ENCODE assay signal across 17 mouse cellular contexts in the genomic region with DNA sequence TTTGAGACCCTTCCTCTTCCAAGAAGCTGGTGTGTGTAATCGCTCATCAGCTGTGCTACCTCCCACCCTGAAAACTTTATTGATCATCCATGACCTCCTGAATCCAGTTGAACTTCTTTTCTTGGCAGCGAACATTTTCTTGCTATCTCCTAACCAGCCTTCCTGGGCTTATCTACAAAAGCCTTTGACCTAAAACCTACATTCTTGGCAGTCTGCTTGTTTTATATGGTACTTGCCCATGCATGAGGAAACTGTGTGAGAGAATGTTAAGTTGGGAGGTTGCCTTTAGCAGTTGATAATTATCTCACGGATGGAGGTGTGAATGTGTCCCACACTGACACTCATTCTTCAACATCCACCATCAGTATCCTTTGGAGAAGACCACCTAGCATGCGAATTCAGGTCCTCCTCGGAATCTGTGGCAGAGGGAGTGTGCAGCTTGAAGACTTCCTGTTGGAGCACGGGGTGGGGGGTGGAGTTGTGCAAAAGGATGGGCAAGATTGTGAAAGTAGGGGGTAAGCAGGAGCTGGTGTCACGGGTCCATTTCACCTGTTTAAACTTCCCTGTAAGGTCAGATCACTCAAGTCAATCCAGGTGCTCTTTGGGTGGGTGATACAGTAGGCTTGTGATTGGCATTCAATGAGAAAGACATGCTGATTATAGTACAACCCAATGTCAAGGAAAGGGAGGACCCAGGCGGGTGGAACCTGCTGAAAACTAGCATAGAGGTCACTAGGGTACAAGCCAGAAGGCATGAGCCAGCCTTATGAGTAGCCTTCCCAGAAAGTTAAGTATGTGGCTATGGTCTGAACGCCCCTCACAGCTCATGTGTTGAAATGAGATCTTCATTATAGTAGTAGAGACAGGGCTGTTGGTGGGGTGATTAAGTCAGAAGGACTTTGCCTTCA. TPM values are rescaled to one million over a fixed set of nuclear protein-coding genes. Genes with fewer than 3 reads are reported as not detected.
"Had no signal": no experiment of that assay in that cellular context is flagged by ENCODE, and none has a peak within 500 bp of the region (broad histone marks: within the 10 kb centered on the region; RNA-seq: fewer than 3 reads in every experiment).

No protein-coding gene starts in this region.

- H3K27ac ChIP-seq: left cerebral cortex, adult 2 months; liver, embryonic 13.5 days; macrophage; midbrain, embryonic 12.5 days; midbrain, embryonic 15.5 days; neural tube, embryonic 12.5 days; neural tube, embryonic 15.5 days had no signal

- DNase-seq: kidney, adult 18-20 months; kidney, adult 9 months; kidney, postnatal 14 days; layer of hippocampus, postnatal 36 days; liver, embryonic 13.5 days; lung, embryonic 14.5 days; retina, postnatal 1 day; thymus, adult 2 months; thymus, postnatal 14 days had no signal

- H3K4me2 ChIP-seq: liver, embryonic 13.5 days; lung, embryonic 14.5 days; midbrain, embryonic 12.5 days; midbrain, embryonic 15.5 days; neural tube, embryonic 12.5 days; neural tube, embryonic 15.5 days had no signal

- ATAC-seq: lung, postnatal 0 days; midbrain, embryonic 15.5 days had no signal

- H3K27me3 ChIP-seq: liver, embryonic 13.5 days; midbrain, embryonic 12.5 days; midbrain, embryonic 15.5 days; neural tube, embryonic 12.5 days; neural tube, embryonic 15.5 days had no signal

- H3K4me1 ChIP-seq: liver, embryonic 13.5 days; midbrain, embryonic 12.5 days; midbrain, embryonic 15.5 days; neural tube, embryonic 12.5 days; neural tube, embryonic 15.5 days had no signal

- H3K9me3 ChIP-seq: liver, embryonic 13.5 days; midbrain, embryonic 12.5 days; midbrain, embryonic 15.5 days; neural tube, embryonic 12.5 days; neural tube, embryonic 15.5 days had no signal

- H3K9ac ChIP-seq: liver, embryonic 13.5 days; lung, embryonic 14.5 days; midbrain, embryonic 12.5 days; midbrain, embryonic 15.5 days; neural tube, embryonic 12.5 days; neural tube, embryonic 15.5 days had no signal

- H3K36me3 ChIP-seq: liver, embryonic 13.5 days; midbrain, embryonic 12.5 days; midbrain, embryonic 15.5 days; neural tube, embryonic 12.5 days; neural tube, embryonic 15.5 days had no signal

- H3K4me3 ChIP-seq: left cerebral cortex, adult 2 months; liver, embryonic 13.5 days; midbrain, embryonic 12.5 days; midbrain, embryonic 15.5 days; neural tube, embryonic 12.5 days; neural tube, embryonic 15.5 days had no signal

RNA-seq across cellular contexts. Expression of a gene that starts 32.7 kb away (rescaled TPM):
- polyA plus RNA-seq: macrophage; testis, adult 2 months had no signal
